Mouse (Mus musculus) naive thymus-derived CD4-positive, alpha-beta T cell, adult 2 months (primary cell): Measurements from ENCODE around the gene Rab33b.
A peak's percentile ranks its signal among the peaks of the same experiment; 100 is the strongest.

Experiments
- DNase-seq: peaks from one replicate; pipeline ENCODE4 v3.0.0-alpha.2; 2011; ENCODE audit warnings: low read depth

The Rab33b gene

DNA sequence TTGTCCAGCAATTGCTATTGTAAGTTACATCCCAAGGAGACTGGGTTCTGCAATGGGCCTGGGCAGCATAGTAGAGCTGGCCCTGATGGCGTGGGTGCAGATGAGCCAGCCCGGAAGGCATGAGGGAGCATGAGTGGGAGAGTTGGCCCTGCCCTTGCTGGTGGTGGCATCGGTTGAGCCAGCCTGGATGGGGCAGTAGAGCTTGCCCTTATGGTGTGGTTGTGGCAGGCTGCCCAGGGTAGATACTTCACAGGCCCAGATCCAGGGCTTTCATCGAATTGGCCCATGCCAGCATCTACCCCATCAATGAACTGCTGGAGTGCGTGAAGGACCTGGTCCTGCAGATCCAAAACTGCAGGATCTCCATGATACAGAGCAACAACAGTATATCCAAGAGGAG lies 28.3 kb downstream of the Rab33b start:
- no peak for DNase-seq

DNA sequence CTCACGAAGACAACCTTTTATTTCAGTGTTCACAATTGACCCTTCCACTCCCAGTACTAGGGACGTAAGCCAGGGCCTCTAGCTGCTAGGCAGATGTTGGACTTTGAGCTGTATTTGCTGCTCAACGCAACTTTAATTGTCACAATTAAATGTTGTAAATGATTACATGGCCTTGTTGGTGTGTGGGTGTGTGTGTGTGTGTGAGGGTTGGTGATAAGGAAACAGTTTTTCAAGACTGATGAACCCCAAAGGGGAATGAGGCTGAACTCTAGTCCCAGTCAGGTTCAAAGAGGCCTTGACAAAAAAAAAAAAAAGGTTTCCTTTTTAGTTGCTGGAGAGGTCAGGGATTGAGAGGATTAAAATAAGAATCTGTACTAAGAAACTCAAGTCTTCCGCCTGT lies 33.7 kb downstream of the Rab33b start:
- DNase-seq, result no peak

- no peak for DNase-seq
Observed at GRCm38 (mm10) chr3:51517878-51518762, 34.4 kb downstream of the Rab33b start.

GRCm38 (mm10) chr3:51518763-51519121 lies 35.0 kb downstream of the Rab33b start:
- DNase-seq, result no peak

DNA sequence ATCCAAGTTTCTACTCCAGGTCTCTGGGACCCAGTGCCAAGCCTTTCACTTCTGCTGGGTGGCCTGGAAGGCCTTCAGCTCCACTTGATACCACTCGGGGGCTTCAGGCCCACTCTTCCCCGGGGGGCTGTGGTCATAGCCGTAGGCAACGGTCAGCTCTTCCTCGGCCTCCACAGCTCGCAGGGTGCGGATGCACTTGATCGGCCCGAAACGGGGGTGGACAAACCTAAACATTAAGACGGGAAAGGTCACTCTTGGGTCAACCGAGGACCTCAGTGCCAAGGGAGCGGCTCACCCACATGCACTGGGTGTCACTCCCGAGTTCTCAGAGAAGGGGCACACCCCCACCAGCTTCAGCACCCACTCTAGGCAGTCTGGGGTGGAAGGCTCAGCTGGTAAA lies 37.5 kb downstream of the Rab33b start:
- DNase-seq, result no peak

DNA sequence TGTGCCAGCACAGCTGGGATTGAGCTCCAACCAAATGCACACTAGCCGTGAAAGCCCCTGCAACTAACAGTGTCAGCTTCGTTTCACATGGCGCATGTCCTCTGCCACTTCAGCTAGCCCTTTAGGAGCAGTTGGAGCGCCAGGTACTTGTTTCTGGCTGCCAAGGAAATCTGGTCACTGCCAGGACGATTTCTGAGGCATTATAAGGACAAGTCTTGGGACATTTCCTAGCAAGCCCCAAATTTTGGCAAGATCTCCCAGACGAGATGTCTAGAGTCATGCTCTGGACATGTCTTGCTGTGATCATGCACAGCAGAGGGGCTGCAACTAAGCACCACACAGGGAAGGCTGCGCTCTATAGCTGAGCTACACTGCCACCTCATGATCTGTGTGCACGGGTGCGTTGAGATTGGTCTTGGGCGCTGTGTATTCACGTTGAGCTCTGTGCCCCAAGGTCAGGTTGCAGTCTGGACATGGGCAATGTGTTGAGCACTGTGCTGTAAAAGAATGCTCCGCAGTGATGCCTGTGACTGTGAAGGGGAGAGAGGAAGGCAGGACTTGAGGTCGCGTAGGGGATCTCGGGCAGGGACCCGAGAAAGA lies 41.6 kb downstream of the Rab33b start:
- DNase-seq, result no peak

DNA sequence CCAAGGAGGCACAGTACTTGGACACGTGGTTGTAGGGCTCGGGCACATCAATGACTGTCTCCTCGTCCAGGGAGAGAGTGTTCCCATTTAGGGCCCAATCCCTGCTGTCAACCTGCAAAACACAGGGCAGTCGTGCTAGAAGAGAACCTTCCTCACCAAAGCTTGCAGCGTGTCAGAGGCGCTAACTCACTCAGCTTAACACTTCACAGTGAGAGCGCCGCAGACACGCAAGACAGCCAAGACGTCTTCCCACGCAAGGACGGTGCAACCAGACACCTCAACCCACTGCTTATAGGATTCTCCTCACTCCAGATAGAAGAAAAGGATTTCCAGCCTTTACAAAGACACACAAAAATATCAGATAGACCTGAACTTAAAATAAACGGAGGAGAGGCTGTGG lies 43.2 kb downstream of the Rab33b start:
- DNase-seq, result no peak

DNA sequence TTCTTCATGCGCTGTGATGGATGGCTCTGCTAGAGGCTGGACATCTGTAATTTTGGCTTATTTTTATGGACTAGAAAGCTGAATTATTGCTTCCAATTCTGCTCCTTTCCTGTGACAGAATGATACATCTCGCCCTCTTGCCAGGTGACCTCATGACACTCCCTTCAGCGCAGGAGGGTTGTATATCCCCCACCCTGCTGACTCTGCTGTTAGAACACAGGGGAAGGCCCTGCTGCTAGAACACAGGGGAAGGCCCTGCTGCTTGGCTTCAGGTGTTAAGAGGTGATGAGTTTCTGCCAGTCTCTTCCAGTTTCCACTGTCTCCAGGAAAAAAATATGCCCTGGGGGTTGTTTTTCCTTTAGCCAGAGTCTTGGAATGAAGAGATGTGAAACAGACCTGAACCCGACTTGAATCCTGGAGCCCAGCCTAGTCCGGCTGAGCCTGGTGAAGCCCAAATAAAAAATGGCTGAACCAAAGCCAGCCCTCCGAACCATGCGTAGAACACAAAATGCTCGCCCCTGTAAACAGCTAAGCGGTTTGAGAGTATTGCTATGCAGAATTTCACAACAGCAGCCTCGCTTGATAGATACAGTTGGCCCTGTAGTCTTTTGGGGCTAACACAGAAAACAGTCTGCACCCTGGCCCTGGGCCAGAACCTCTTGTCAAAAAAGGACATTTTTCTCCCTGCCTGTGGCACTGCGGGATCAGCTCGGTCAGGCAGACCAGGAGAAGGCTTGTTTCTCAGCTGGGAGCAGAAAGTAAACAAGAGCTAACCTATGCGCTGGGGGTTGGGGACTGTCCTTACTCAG lies 48.0 kb downstream of the Rab33b start:
- no peak for DNase-seq

- no peak for DNase-seq
Observed at GRCm38 (mm10) chr3:51532282-51532620, 48.5 kb downstream of the Rab33b start.

- DNase-seq, result no peak
Observed at GRCm38 (mm10) chr3:51533573-51533972, 49.9 kb downstream of the Rab33b start.

GRCm38 (mm10) chr3:51534013-51534412 lies 50.3 kb downstream of the Rab33b start:
- DNase-seq, result no peak

DNA sequence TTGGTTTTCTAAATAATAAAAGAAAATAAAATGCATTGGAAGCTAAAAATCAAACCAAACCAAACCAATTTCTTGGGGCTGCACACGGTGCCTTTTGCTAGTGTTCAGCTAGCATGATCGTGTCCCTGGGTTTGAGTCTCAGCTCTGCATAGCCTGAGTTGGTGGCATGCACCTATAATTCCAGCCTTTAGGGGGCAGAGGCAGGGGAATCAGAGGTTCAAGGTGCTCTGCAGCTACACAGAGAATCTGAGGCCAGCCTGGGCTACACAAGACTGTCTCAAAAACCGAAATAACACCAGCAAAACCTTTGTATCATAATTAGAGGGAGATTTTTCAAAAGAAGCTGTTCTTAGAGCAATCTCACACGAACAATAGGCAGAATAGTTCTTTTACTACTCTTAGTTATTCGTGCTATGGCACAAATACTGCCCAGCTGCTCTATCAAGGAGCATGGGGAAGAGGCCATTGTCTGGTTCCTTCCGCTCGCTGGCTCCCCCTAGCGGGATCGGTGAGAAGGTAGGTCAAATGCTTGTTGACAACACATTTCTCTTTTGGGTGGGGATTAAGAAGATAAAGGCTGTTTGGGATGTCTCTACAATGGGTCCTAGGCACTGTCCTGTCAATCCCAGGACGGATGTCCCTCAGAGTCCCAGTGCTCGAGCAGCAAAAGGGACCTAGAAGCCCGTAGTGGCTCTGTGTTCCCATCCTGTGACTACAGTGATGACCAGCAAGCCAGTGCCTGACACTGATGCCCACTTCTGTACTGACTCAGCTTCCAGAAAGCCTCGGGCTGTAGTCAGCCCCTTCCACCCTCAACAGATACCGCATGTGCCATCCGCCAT lies 56.1 kb downstream of the Rab33b start:
- peak; percentile 86 for DNase-seq

DNA sequence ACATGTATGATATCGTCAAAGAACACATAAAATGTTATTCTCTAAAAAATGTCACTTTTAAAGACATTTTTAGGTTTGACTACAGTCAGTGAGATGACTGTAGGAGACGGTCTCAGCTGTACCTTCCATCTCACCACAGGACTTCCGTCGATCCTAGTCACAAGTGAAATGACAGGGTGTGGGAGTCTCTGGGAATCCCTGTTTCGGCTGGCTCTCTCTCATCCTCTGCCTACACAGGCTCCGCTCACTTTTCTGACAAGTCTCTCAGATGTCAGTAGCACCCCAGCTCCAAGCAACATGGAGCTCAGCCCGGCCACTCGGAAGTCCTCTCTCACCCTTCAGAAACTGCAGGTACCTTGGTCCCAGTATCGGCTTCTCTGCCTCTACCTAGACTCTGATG lies 56.9 kb downstream of the Rab33b start:
- DNase-seq, result no peak

DNA sequence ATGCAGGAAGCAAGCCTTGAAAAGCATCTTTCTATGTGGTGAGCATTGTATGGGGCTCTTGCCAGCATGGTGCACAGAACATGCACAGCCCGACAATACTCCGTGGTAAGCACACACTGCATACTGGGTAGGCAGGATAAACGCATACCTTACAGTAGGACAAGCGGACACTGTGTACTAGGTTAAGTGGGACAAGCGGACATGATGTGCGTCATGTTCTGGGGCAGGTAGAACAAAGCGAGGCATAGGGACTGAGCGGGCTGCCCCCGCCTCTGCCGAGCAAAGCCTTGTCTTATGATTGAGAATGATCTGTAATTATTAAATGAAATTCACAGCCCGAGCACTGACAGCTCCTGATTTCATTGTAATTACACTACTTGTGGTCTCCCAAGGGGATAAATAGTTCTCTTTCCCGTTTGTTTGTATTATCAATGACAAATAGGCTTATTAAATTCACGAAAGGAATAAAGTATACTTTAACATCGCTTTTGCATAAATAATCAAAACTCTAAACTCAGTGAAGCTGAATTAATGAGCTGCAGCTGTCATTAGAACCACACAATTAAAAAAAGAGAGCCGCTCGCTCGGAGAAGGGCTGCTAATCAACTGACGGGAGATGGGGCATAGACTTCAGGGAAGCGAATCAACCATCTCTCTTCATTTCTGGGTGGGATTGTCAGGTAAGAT lies 60.9 kb downstream of the Rab33b start:
- no peak for DNase-seq
